Mouse (Mus musculus) T-cell, adult 2 months (primary cell): ENCODE data around the gene Hsp90ab1.

Experiments used
- DNase-seq: peaks from one replicate; pipeline ENCODE4 v3.0.0; 2022; ENCODE audit warnings: low spot score

Gene Hsp90ab1

GRCm38 (mm10) chr17:45573087-45573779 is at the start of gene Hsp90ab1:
Gene Hsp90ab1, minus strand, starts transcription at chr17:45573271.
- peak; percentile 98 for DNase-seq

GRCm38 (mm10) chr17:45619386-45620256 is 46.5 kb upstream of the Hsp90ab1 start:
- DNase-seq: no peak

- no peak for DNase-seq
These were observed 45.9 kb upstream of the Hsp90ab1 start for GRCm38 (mm10) chr17:45618941-45619385.

- no peak for DNase-seq
These were observed 44.6 kb upstream of the Hsp90ab1 start for GRCm38 (mm10) chr17:45617655-45618054.

GRCm38 (mm10) chr17:45616679-45617078 is 43.6 kb upstream of the Hsp90ab1 start:
- DNase-seq: no peak

GRCm38 (mm10) chr17:45616046-45616650 is 43.1 kb upstream of the Hsp90ab1 start:
- DNase-seq: no peak

- DNase-seq: no peak
These were observed 39.9 kb upstream of the Hsp90ab1 start for GRCm38 (mm10) chr17:45612921-45613320.

GRCm38 (mm10) chr17:45612008-45612407 is 38.9 kb upstream of the Hsp90ab1 start:
- DNase-seq: no peak

GRCm38 (mm10) chr17:45610144-45610866 is 37.2 kb upstream of the Hsp90ab1 start:
- DNase-seq: no peak

- no peak for DNase-seq
These were observed 35.3 kb upstream of the Hsp90ab1 start for GRCm38 (mm10) chr17:45608396-45608795.

GRCm38 (mm10) chr17:45606992-45607879 is 34.2 kb upstream of the Hsp90ab1 start:
- DNase-seq: no peak

GRCm38 (mm10) chr17:45602984-45603383 is 29.9 kb upstream of the Hsp90ab1 start:
- DNase-seq: no peak

GRCm38 (mm10) chr17:45601877-45602304 is 28.8 kb upstream of the Hsp90ab1 start, which contains the start of gene Mymx:
Gene Mymx, minus strand, starts transcription at chr17:45602102.
- DNase-seq: no peak

- DNase-seq: no peak
These were observed 28.3 kb upstream of the Hsp90ab1 start for GRCm38 (mm10) chr17:45601325-45601724.

- no peak for DNase-seq
These were observed 27.2 kb upstream of the Hsp90ab1 start for GRCm38 (mm10) chr17:45600267-45600666.

- DNase-seq: no peak
These were observed 26.6 kb upstream of the Hsp90ab1 start, which contains the start of gene Slc29a1 for GRCm38 (mm10) chr17:45599446-45600242. Gene Slc29a1, minus strand, starts transcription at chr17:45599606.

GRCm38 (mm10) chr17:45598891-45599290 is 25.8 kb upstream of the Hsp90ab1 start:
- DNase-seq: no peak

- DNase-seq: no peak
These were observed 25.3 kb upstream of the Hsp90ab1 start for GRCm38 (mm10) chr17:45598376-45598775.

- no peak for DNase-seq
These were observed 24.7 kb upstream of the Hsp90ab1 start for GRCm38 (mm10) chr17:45597787-45598186.
